Mouse (Mus musculus): ENCODE data around the gene Hoxd9. TPM values are rescaled to one million over a fixed set of nuclear protein-coding genes. Genes with fewer than 3 reads are reported as not detected.

Gene Hoxd9
- polyA plus RNA-seq, 1 experiment: 0.15 TPM

GRCm38 (mm10) chr2:74726973-74727639 lies 29.6 kb downstream of the Hoxd9 start:
- WGBS: 53% methylated on average over 43 of the region's 43 CpGs

DNA sequence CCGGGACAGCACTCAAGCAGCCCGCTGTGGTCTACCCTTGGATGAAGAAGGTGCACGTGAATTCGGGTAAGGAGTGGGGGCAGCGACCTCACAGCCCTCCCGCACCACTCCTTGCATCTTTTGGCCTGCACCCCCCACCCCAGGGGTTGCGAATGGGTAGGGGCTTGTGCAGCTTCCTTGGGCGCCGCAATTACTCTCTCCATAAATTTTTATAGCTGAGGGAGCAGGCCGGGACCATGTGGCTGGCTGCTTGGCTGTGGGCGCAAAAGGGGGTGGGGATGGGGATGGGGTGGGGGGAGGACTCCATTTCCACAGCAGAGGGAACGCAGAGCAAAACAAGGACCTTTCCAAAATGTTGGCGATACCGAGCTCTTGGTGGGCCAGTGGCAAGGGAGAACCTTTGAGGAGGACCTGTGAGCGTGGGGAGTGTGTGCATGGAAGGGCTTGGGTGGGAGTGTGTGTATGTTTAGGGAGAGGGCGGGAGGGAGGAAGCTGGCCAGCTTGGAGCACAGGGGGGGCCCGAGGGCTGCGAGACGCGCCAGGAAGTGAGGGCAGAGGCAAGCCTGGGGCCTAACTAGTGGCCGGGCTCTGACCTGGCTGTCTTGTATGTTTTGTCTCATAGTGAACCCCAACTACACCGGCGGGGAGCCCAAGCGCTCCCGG lies 30.2 kb downstream of the Hoxd9 start:
- WGBS: 41% methylated on average over 25 of the region's 25 CpGs
- no peak for DNase-seq (ENCODE audit: low read depth, low spot score)

More at GRCm38 (mm10) chr2:74726973-74727639, 29.6 kb downstream of the Hoxd9 start:
- DNase-seq (ENCODE audit: low read depth, low spot score): no peak

GRCm38 (mm10) chr2:74728303-74728680 lies 30.8 kb downstream of the Hoxd9 start:
- no peak for DNase-seq (ENCODE audit: low read depth, low spot score)
- WGBS: 68% methylated on average over 13 of the region's 13 CpGs

DNA sequence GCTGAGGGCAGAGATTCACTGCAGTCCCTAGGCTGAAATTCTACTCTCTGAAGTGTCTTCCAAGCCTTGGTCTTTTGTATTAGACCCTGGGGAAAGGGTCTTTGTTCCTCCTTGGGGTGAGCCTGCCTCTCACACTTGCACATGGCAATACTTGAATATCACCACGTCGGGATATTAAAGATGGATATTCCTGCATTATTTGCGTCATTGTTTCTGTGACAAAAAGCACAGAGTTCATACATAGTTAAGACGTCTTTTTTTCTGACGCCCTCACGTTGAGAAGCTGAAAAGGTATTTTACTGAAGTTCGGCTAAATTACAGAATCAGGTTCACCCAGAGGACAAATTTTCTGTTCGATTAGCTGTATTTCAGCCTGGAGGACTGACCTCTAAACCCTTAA lies 32.8 kb downstream of the Hoxd9 start:
- WGBS: 71% methylated on average over 8 of the region's 8 CpGs
- DNase-seq (ENCODE audit: low read depth, low spot score): no peak

DNA sequence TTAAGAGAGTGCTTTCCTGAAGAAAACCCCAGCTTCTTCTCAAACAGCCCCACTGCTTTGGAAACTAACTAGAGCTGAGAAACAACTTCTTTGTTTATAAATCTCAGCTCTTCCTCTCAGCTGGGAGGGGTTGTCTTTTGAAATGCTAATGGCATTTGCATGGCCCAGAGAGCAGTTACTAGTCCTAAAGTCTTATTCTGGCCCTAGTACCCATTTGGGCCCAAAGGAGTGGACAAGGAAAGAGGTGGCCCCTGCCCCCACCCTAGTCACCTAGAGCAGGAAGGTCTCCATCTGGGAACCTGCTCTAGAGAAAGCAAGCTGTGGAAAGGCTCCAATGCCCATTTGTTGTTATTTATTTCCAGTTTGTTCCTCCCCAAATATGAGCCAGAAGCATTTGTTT lies 33.5 kb downstream of the Hoxd9 start:
- no peak for DNase-seq (ENCODE audit: low read depth, low spot score)

GRCm38 (mm10) chr2:74731799-74732512 lies 34.4 kb downstream of the Hoxd9 start:
- 42% methylated on average over 9 of the region's 9 CpGs for WGBS
- no peak for DNase-seq (ENCODE audit: low read depth, low spot score)

DNA sequence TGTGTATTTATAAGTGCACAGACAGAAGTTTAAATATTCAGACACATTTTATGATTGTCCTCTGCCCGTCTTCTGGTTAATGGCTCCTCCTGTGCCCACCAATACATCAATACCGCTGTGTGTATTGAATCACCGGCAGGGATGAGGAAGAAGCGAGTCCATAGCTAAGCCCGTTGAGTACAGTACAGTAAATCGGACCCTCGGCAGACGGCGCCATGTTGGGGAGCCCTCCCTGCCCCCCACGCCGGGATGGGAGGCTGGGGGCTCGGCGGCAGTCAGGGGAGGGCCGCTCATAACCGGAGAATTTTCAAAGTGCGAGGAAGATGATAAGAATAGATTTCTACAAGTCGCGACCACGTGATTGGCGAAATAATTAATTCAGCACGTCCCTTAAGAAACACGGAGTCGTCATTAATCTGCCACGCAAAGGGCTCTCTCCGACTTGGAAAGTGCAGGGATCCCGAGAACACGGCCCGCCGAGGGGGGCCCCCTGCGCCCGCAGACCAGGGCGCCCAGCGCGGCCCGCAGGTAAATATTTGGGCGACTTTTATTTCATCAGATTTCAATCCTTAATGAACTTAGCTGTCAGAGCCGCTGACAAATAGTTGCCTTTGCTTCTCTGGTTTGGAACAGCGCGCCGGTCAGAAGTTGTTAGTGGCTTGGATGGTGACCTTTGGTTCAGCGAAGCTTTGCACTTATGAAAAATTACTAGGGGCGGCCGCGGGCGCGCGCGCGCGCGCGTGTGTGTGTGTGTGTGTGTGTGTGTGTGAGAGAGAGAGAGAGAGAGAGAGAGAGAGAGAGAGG lies 35.2 kb downstream of the Hoxd9 start:
- no peak for DNase-seq (ENCODE audit: low read depth, low spot score)
- WGBS: 14% methylated on average over 52 of the region's 52 CpGs

- WGBS: 15% methylated on average over 16 of the region's 16 CpGs
- no peak for DNase-seq (ENCODE audit: low read depth, low spot score)
Measured at GRCm38 (mm10) chr2:74733317-74733661, 35.8 kb downstream of the Hoxd9 start.

DNA sequence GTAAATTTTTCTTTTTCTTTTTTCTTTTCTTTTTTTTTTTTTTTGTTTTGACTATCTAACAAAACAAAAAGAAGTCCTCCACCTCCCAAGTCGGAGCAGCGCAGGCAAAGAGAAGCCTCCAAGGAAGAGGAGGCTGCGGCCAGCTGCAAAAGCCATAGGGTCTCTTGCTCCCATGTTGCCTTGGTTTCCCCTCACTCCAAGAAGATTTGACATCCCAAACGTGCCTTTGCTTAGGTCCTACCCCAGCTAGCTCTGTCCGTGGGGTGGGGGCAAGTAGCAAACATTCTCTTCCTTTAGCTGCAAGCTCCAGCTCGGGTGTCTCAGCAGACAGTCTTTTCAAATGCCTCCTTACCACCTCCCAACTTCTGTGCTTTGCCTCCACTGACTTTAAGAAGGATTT lies 36.2 kb downstream of the Hoxd9 start:
- DNase-seq (ENCODE audit: low read depth, low spot score): no peak

DNA sequence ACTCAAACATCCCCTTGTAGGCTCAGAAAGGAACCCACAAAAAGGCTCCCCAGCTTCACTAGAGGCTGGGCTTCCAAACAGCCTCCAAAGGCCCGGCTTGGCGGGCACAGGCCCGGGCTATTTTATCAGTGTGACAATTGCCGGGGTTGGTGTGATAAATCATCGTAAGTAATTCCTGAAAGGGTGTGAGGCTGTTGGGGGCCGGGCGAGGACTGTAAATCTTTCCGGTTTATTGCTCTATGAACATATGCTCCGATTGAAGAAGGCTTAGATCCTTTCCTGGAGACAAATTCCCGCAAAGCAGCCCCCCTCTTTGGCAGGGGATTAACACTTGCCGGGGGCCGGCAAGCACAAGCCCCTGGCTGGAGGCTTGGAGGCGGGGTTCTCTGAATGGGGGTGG lies 36.9 kb downstream of the Hoxd9 start:
- 10% methylated on average over 13 of the region's 13 CpGs for WGBS
- DNase-seq (ENCODE audit: low read depth, low spot score): no peak

More for the DNA sequence above, 36.2 kb downstream of the Hoxd9 start:
- 22% methylated on average over 6 of the region's 6 CpGs for WGBS

- no peak for DNase-seq (ENCODE audit: low read depth, low spot score)
- 54% methylated on average over 27 of the region's 27 CpGs for WGBS
Measured at GRCm38 (mm10) chr2:74734996-74735811, 37.7 kb downstream of the Hoxd9 start.

DNA sequence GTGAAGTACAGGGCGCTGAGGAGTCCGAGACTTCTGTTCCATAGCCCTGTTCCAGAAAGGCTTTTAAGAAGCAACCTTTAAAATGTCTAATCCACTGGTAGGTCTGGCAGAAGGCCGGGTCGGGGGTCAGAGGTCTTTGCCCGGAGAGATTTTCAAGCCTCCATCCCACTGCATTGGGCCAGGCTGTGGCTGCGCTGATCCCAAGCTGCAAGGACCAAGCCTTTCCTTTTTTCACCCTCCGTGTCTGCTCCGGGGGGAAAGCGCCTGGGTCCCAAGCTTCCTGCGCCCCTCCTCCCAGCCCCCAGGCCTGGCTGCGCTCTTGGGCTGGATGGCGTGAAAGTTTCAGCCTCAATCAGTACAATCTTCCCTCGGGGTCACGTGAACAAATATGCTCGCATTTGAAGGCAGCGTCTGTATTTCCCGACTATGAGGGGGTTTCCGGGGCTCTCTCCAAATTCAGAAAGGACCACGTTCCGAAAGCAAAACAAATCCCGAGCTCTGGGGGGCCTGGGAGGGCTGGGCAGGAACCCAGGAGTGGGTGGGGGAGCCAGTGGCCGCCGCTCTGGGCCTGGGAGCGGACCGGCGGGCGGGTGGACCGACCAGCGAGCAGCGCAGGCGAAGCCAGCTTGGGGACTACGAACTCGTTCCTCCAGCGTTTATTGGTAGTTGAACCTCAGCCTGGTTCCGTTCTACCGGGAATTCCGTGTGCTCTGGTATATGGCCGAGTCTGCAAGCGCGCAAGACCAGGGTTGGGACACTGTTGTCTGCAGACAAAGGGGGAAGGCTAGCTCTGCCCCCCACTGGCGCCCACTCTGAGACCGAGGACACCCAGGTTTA lies 38.5 kb downstream of the Hoxd9 start:
- 43% methylated on average over 42 of the region's 42 CpGs for WGBS
- no peak for DNase-seq (ENCODE audit: low read depth, low spot score)

DNA sequence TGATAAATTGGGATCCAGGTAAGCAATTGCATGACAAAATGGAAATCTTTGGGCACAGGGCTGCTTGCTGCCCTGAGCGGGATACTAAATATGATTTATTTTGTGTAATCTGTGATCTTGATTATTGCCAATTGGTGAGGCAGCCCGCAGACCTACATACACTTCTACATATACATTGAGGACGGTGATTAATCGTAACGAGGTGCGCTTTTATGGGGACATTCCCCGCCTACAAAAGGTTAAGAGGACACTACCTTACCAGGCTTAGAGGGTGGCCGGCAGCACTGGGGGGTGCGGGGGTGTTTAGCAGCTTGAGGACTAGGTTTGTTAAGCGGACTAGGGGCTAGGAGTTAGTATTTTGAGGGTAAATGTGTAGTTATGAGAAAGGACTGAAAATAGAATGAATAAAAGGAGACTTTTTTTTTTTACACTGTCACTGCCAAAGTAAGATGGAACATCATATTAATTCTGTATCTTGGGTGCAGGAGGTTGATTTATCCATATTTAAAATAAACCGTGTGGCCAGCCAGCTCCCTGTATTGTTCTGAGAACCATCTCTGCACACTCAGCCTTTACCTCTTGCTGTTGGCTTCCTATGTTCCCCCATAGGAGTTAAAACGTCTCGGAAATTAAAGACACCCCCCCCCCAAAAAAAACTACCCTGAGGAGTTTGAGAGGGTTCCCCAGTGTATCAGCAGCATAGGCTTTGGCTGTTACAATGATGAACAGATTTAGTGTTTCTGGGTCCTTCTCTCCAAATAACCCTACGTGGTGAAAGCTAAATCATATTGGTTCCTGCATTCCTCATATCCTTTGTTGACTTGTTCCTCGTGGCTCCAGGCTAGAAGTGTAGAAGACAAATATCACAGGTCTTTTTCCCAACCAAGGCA lies 39.4 kb downstream of the Hoxd9 start:
- 53% methylated on average over 15 of the region's 15 CpGs for WGBS
- no peak for DNase-seq (ENCODE audit: low read depth, low spot score)

GRCm38 (mm10) chr2:74737578-74738070 lies 40.1 kb downstream of the Hoxd9 start:
- 71% methylated on average over 7 of the region's 7 CpGs for WGBS
- DNase-seq (ENCODE audit: low read depth, low spot score): no peak

DNA sequence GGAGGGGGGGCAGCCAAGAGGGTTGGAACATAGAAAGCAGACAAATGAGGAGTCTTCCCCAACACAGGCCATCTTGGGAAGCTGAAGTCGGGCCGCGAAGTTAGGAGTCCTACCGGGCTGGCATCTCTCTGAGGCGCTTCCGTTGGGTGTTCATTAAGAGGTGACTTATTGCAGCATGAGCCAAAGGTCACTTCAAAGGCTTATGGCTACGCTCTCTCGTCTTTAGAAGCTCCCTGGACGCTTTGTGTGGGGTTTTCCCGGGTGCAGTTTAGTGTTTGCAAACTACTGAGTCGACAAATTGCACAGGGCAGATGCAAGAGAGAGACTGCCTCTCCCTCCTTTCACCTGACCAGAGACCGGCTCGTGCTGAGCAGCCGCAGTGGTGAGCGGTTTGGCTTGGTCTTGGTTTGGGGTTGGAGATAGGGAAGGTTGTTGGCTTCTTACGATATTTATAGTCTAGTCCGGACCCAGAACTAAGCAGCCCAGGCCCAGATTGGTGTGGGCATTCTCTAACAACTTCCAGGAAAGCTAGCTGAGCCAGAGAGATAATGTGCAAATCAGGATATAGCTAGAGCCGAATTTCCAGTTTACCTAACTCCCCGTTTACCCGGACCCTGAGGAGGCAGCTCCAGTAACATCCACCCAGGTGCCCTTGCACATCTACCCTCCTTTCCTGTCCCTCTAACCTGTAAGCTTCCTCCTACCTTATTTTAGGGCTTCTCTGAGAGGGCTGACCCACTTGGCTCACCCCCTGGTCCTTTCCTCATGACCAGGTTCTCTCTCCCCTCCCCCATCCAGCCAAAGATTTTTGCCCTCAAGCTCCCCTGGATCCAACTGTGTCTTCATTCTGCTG lies 41.3 kb downstream of the Hoxd9 start:
- 19% methylated on average over 20 of the region's 20 CpGs for WGBS
- no peak for DNase-seq (ENCODE audit: low read depth, low spot score)

GRCm38 (mm10) chr2:74739476-74739800 lies 41.9 kb downstream of the Hoxd9 start:
- no peak for DNase-seq (ENCODE audit: low read depth, low spot score)
- 50% methylated on average over 2 of the region's 2 CpGs for WGBS

DNA sequence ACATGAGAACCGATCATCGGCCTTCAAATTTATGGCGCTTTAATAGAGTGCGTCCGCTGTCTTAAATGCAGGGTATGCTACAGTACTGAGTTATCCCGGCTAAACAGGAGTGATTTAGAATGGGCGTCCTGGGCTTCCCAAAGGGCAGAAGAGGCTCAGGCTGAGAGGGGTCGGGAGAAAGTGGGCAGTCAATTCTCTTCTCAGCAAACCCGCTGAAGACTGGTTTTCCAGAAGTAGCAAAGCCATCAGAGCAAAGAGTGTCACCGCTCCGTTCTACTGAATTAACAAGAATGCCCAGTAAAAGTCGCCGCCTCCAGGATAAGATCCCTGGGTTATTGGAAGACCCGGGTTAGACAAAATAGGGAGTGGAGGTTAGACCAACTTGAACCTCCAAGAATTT lies 42.3 kb downstream of the Hoxd9 start:
- 47% methylated on average over 14 of the region's 14 CpGs for WGBS
- DNase-seq (ENCODE audit: low read depth, low spot score): no peak

All from large intestine, adult 2 months (tissue).